Mouse (Mus musculus) cortical plate, adult 2 months (tissue): ENCODE results near the gene Eml6.

Source experiments
- CTCF ChIP-seq: fragments of 200-500 bp; IDR thresholded peaks from 2 replicates; pipeline ENCODE4 v1.5.1; 2011; ENCODE audit warnings: mild to moderate bottlenecking, control low read depth, low read length; ENCODE audit not compliant: insufficient read depth; ENCODE audit errors: extremely low read depth
- POLR2A ChIP-seq: fragments of 200-500 bp; IDR thresholded peaks from 2 replicates; pipeline ENCODE4 v1.6.1; 2011; ENCODE audit warnings: mild to moderate bottlenecking, low read length, control low read depth; ENCODE audit not compliant: insufficient read depth; ENCODE audit errors: extremely low read depth

- TF ChIP-seq CTCF: no peak
- no peak for TF ChIP-seq POLR2A
Observed at GRCm38 (mm10) chr11:29772279-29772678, 253.6 kb downstream of the Eml6 start.
